Mouse (Mus musculus): ENCODE measurements around the gene Hsp90ab1. TPM values are rescaled to one million over a fixed set of nuclear protein-coding genes. Genes with fewer than 3 reads are reported as not detected.
A peak's percentile ranks its signal among the peaks of the same experiment; 100 is the strongest.

Hsp90ab1 gene
- polyA plus RNA-seq, 1 experiment from 2014 or later: 1,787 TPM

GRCm38 (mm10) chr17:45557998-45558862 is 14.8 kb downstream of the Hsp90ab1 start:
- 67% methylated on average over 16 of the region's 16 CpGs for WGBS
- no peak overlapping the region for H3K4me3 ChIP-seq (ENCODE audit: low read depth, low read length)
- no peak for ATAC-seq (replicated peaks; ENCODE audit: low FRiP score)

GRCm38 (mm10) chr17:45557246-45557824 is 15.7 kb downstream of the Hsp90ab1 start:
- Histone ChIP-seq H3K36me3 (ENCODE audit: control insufficient read depth, insufficient read depth, low read length) (no peaks in the 10 kb centered on the region), H3K4me2 (ENCODE audit: low read depth, low read length, severe bottlenecking) (no peak overlapping the region), H3K9me3 (ENCODE audit: control insufficient read depth, low read length) (no peaks in the 10 kb centered on the region), H3K27ac (ENCODE audit: low read depth, low read length) (no peak overlapping the region), H3K27me3 (ENCODE audit: control insufficient read depth, insufficient read depth, low read length) (peaks cover 4% of the 10 kb centered on the region; the same call in 1 of the 2 replicates), H3K4me3 (ENCODE audit: low read depth, low read length) (no peak overlapping the region), H3K9ac (ENCODE audit: low read length) (no peak overlapping the region), H3K4me1 (replicated peaks; ENCODE audit: control insufficient read depth, insufficient read depth, low read length) (peaks cover 3% of the 10 kb centered on the region)
- ATAC-seq (replicated peaks; ENCODE audit: low FRiP score) (no peak), DNase-seq (ENCODE audit: low spot score) (no peak)
- 67% methylated on average over 6 of the region's 7 CpGs for WGBS

More at GRCm38 (mm10) chr17:45557998-45558862, 14.8 kb downstream of the Hsp90ab1 start:
- no peak overlapping the region for H3K4me2 ChIP-seq (ENCODE audit: low read depth, low read length, severe bottlenecking)
- H3K4me1 ChIP-seq (replicated peaks; ENCODE audit: control insufficient read depth, insufficient read depth, low read length): peaks cover 3% of the 10 kb centered on the region
- peaks cover 4% of the 10 kb centered on the region; the same call in 1 of the 2 replicates for H3K27me3 ChIP-seq (ENCODE audit: control insufficient read depth, insufficient read depth, low read length)
- H3K27ac ChIP-seq (ENCODE audit: low read depth, low read length): no peak overlapping the region
- H3K9ac ChIP-seq (ENCODE audit: low read length): no peak overlapping the region
- no peaks in the 10 kb centered on the region for H3K9me3 ChIP-seq (ENCODE audit: control insufficient read depth, low read length)
- no peaks in the 10 kb centered on the region for H3K36me3 ChIP-seq (ENCODE audit: control insufficient read depth, insufficient read depth, low read length)
- peak; percentile 45 for DNase-seq (ENCODE audit: low spot score)

- Histone ChIP-seq H3K9ac (ENCODE audit: low read length) (no peak overlapping the region), H3K27ac (ENCODE audit: low read depth, low read length) (no peak overlapping the region), H3K36me3 (ENCODE audit: control insufficient read depth, insufficient read depth, low read length) (no peaks in the 10 kb centered on the region), H3K4me1 (replicated peaks; ENCODE audit: control insufficient read depth, insufficient read depth, low read length) (peaks cover 3% of the 10 kb centered on the region), H3K4me2 (ENCODE audit: low read depth, low read length, severe bottlenecking) (peak overlapping the region; percentile 98), H3K27me3 (ENCODE audit: control insufficient read depth, insufficient read depth, low read length) (peaks cover 4% of the 10 kb centered on the region; the same call in 1 of the 2 replicates), H3K4me3 (ENCODE audit: low read depth, low read length) (no peak overlapping the region), H3K9me3 (ENCODE audit: control insufficient read depth, low read length) (no peaks in the 10 kb centered on the region)
- ATAC-seq (replicated peaks; ENCODE audit: low FRiP score) (no peak), DNase-seq (ENCODE audit: low spot score) (no peak)
- 76% methylated on average over 3 of the region's 3 CpGs for WGBS
Measured at GRCm38 (mm10) chr17:45556514-45557245, 16.4 kb downstream of the Hsp90ab1 start.

DNA sequence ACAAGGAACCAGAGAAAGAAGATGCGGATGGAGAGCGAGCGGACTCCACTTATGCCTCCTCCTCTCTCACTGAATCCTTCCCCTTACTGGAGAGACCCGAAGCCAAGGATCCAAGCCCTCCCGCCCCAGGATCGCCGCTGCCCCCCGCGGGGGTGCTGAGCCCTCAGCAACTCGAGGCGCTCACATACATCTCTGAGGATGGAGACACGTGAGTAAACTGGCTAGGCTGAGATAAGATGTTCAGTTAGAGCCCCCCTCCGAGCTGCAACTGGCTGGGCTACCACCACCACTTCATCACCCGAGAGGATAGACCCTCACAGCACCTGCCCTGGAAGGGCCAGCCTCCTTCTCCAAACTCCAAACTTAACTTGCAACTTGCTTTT is 17.0 kb downstream of the Hsp90ab1 start:
- H3K9me3 ChIP-seq (ENCODE audit: control insufficient read depth, low read length): no peaks in the 10 kb centered on the region
- peak overlapping the region; percentile 65 for H3K9ac ChIP-seq (ENCODE audit: low read length)
- peak overlapping the region; percentile 63 for H3K4me3 ChIP-seq (ENCODE audit: low read depth, low read length)
- no peak for ATAC-seq (replicated peaks; ENCODE audit: low FRiP score)
- peaks cover 3% of the 10 kb centered on the region for H3K4me1 ChIP-seq (replicated peaks; ENCODE audit: control insufficient read depth, insufficient read depth, low read length)
- H3K4me2 ChIP-seq (ENCODE audit: low read depth, low read length, severe bottlenecking): peak overlapping the region; percentile 98
- H3K27me3 ChIP-seq (ENCODE audit: control insufficient read depth, insufficient read depth, low read length): peaks cover 4% of the 10 kb centered on the region; the same call in 1 of the 2 replicates
- H3K36me3 ChIP-seq (ENCODE audit: control insufficient read depth, insufficient read depth, low read length): no peaks in the 10 kb centered on the region
- 2% methylated on average over 14 of the region's 14 CpGs for WGBS
- H3K27ac ChIP-seq (ENCODE audit: low read depth, low read length): no peak overlapping the region
- no peak for DNase-seq (ENCODE audit: low spot score)

DNA sequence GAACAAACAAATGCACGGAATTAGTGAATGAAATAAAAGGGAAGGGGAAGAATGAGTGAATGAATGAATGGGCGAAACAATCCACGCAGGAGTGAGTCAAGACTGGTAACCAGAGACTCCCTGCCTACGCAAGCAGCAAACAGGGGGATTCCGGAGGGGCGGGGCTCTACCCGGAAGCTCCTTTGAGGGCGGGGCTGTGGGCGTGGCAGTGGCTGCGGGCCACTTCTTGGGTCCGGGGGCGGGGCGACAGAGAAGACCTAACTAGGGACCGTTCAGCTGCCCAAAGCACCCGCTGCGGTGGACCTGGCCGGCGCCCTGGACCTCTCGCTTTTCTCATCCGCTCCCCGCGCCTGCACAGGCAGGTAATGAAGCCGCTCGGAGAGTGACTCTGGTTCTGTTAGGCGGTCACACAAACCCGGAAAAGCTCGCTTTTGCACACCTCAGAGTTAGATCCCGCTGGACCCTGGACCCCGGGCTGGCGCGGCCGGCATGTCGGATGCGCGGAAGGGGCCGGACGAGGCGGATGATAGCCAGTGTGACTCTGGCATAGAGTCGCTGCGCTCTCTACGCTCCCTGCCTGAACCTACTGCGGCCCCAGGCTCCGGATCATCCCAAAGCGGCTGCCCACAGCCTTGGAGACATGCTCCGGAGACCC is 17.5 kb downstream of the Hsp90ab1 start, which contains the start of gene Nfkbie:
Gene Nfkbie, plus strand, starts transcription at position 252 of the 655 bp plus-strand sequence.
- under 1% methylated on average over 45 of the region's 45 CpGs for WGBS
- Histone ChIP-seq H3K36me3 (ENCODE audit: control insufficient read depth, insufficient read depth, low read length) (no peaks in the 10 kb centered on the region), H3K9me3 (ENCODE audit: control insufficient read depth, low read length) (no peaks in the 10 kb centered on the region), H3K4me3 (ENCODE audit: low read depth, low read length) (peak within 1 kb of the TSS; percentile 63), H3K4me2 (ENCODE audit: low read depth, low read length, severe bottlenecking) (peak within 1 kb of the TSS; percentile 98), H3K9ac (ENCODE audit: low read length) (peak within 1 kb of the TSS; percentile 65), H3K27ac (ENCODE audit: low read depth, low read length) (no peak within 1 kb of the TSS), H3K4me1 (replicated peaks; ENCODE audit: control insufficient read depth, insufficient read depth, low read length) (peaks cover 4% of the 10 kb centered on the region), H3K27me3 (ENCODE audit: control insufficient read depth, insufficient read depth, low read length) (peaks cover 4% of the 10 kb centered on the region; the same call in 1 of the 2 replicates)
- ATAC-seq (replicated peaks; ENCODE audit: low FRiP score): peak; percentile 80
- peak; percentile 97 for DNase-seq (ENCODE audit: low spot score)

DNA sequence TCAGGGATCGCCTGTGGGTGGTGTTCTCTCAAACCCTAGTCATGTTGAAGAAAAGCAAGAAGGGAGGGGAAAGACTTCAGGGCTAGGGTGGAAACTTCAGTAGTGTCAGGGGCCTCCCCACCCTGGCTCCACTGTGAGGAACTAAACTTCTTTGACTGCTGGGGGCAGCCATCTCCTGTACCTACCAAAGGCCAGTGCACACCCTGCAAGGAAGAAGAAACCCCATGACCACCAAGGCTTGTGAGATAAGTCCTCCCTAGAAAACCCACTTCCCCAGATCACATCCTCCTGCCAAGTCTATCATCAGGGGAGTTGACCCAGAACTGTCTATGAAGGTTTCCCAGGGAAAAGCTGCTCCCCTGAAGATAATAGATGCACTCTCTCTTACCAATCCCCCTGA is 18.7 kb downstream of the Hsp90ab1 start:
- no peak for DNase-seq (ENCODE audit: low spot score)
- WGBS: 19% methylated on average over 1 of the region's 1 CpGs
- no peak for ATAC-seq (replicated peaks; ENCODE audit: low FRiP score)
- H3K4me3 ChIP-seq (ENCODE audit: low read depth, low read length): no peak overlapping the region
- H3K27ac ChIP-seq (ENCODE audit: low read depth, low read length): no peak overlapping the region
- no peaks in the 10 kb centered on the region for H3K9me3 ChIP-seq (ENCODE audit: control insufficient read depth, low read length)
- no peak overlapping the region for H3K4me2 ChIP-seq (ENCODE audit: low read depth, low read length, severe bottlenecking)
- no peaks in the 10 kb centered on the region for H3K36me3 ChIP-seq (ENCODE audit: control insufficient read depth, insufficient read depth, low read length)
- H3K4me1 ChIP-seq (replicated peaks; ENCODE audit: control insufficient read depth, insufficient read depth, low read length): peaks cover 7% of the 10 kb centered on the region
- H3K27me3 ChIP-seq (ENCODE audit: control insufficient read depth, insufficient read depth, low read length): peaks cover 4% of the 10 kb centered on the region; the same call in 1 of the 2 replicates
- no peak overlapping the region for H3K9ac ChIP-seq (ENCODE audit: low read length)

- WGBS: 95% methylated on average over 3 of the region's 3 CpGs
- DNase-seq (ENCODE audit: low spot score): no peak
- Histone ChIP-seq H3K27ac (ENCODE audit: low read depth, low read length) (no peak overlapping the region), H3K4me1 (replicated peaks; ENCODE audit: control insufficient read depth, insufficient read depth, low read length) (peaks cover 7% of the 10 kb centered on the region), H3K36me3 (ENCODE audit: control insufficient read depth, insufficient read depth, low read length) (no peaks in the 10 kb centered on the region), H3K27me3 (ENCODE audit: control insufficient read depth, insufficient read depth, low read length) (peaks cover 4% of the 10 kb centered on the region; the same call in 1 of the 2 replicates), H3K4me3 (ENCODE audit: low read depth, low read length) (no peak overlapping the region), H3K9ac (ENCODE audit: low read length) (no peak overlapping the region), H3K9me3 (ENCODE audit: control insufficient read depth, low read length) (no peaks in the 10 kb centered on the region), H3K4me2 (ENCODE audit: low read depth, low read length, severe bottlenecking) (no peak overlapping the region)
- no peak for ATAC-seq (replicated peaks; ENCODE audit: low FRiP score)
Measured at GRCm38 (mm10) chr17:45553065-45553464, 20.0 kb downstream of the Hsp90ab1 start.

Measured in forebrain, embryonic 11.5 days (tissue).